Mouse (Mus musculus) G1E (cell line): ENCODE data around the gene Astn2. TPM values are rescaled to one million over a fixed set of nuclear protein-coding genes. Genes with fewer than 3 reads are reported as not detected.

Experiments
- ATAC-seq: 2 replicates; pipeline ENCODE4 v1.8.0; 2016; ENCODE audit warnings: mild to moderate bottlenecking; ENCODE audit not compliant: insufficient number of reproducible peaks, poor library complexity, low FRiP score, severe bottlenecking; ENCODE audit errors: extremely low read depth
- DNase-seq: peaks from one replicate; pipeline ENCODE4 v3.0.0; 2012; ENCODE audit warnings: low spot score
- H3K27me3 ChIP-seq: 2 replicates; pipeline ENCODE4 v1.6.1; 2012; ENCODE audit warnings: mild to moderate bottlenecking, low read length, inconsistent platforms; ENCODE audit not compliant: insufficient read depth
- H3K36me3 ChIP-seq: replicated peaks from 2 replicates; pipeline ENCODE3; 2012; ENCODE audit warnings: mild to moderate bottlenecking, inconsistent platforms
- H3K4me1 ChIP-seq: 2 replicates; pipeline ENCODE4 v1.6.1; 2012; ENCODE audit warnings: low read depth, low read length, inconsistent platforms, mixed read lengths; ENCODE audit not compliant: insufficient read depth
- H3K4me3 ChIP-seq: 2 replicates; pipeline ENCODE4 v1.5.1; 2012; ENCODE audit warnings: low read depth, mild to moderate bottlenecking, inconsistent platforms, low read length, moderate library complexity, mixed read lengths
- H3K9me3 ChIP-seq: replicated peaks from 2 replicates; pipeline ENCODE4 v1.6.1; 2012; ENCODE audit warnings: inconsistent platforms
- CTCF ChIP-seq: IDR thresholded peaks from 2 replicates; pipeline ENCODE4 v1.5.1; 2012; ENCODE audit warnings: low read depth, low read length, inconsistent platforms, mixed read lengths
- GATA1 ChIP-seq: IDR thresholded peaks from 2 replicates; pipeline ENCODE4 v1.6.1; 2012; ENCODE audit warnings: borderline replicate concordance, low read length, inconsistent platforms, mixed read lengths
- GATA2 ChIP-seq: IDR thresholded peaks from 2 replicates; pipeline ENCODE4 v1.6.1; 2012; ENCODE audit warnings: low read depth, low read length, inconsistent platforms, borderline replicate concordance
- POLR2AphosphoS5 ChIP-seq: IDR thresholded peaks from 2 replicates; pipeline ENCODE4 v1.6.1; 2012; ENCODE audit warnings: low read depth, low read length, inconsistent platforms; ENCODE audit not compliant: insufficient replicate concordance
- TAL1 ChIP-seq: conservative IDR thresholded peaks from 2 replicates; pipeline ENCODE4 v1.6.1; 2012; ENCODE audit warnings: low read depth, low read length, inconsistent platforms, mixed read lengths
- polyA plus RNA-seq: library from polyadenylated mRNA; stranded (reverse); fragments of >175 nt; gene quantifications from 2 replicates; pipeline ENCODE4 v1.2.3, GENCODE M21; 2012
- total RNA-seq, 2 experiments: library from RNA; stranded (forward) in 1 of 2; stranded (reverse) in 1 of 2; fragments of 200-1000 nt in 1 of 2; fragments of >200 nt in 1 of 2; fragmentation: Nextera tagmentation in 1 of 2; gene quantifications; 2 replicates each; pipeline ENCODE4 v1.2.3; 2014 to 2017

Astn2 gene
- total and polyA plus RNA-seq, 3 experiments: not detected

- DNase-seq: no peak
- Histone ChIP-seq H3K4me1 (no peaks in the 10 kb centered on the region), H3K27me3 (no peaks in the 10 kb centered on the region), H3K9me3 (0 out of 2 replicates have a peak, but pooled peaks cover 2% of the 10 kb centered on the region), H3K36me3 (no peaks in the 10 kb centered on the region), H3K4me3 (no peak overlapping the region)
- no peak for TF ChIP-seq POLR2AphosphoS5
- TF ChIP-seq GATA1: no peak
- no peak for TF ChIP-seq TAL1
- TF ChIP-seq CTCF: no peak
- TF ChIP-seq GATA2: no peak
- no peak for ATAC-seq
Measured at GRCm38 (mm10) chr4:66321051-66321450, 83.4 kb downstream of the Astn2 start.

- no peak for ATAC-seq
- TF ChIP-seq GATA2 (no peak), GATA1 (no peak), POLR2AphosphoS5 (no peak), TAL1 (no peak), CTCF (no peak)
- no peak for DNase-seq
- no peaks in the 10 kb centered on the region for H3K4me1 ChIP-seq
- H3K4me3 ChIP-seq: no peak overlapping the region
- H3K27me3 ChIP-seq: no peaks in the 10 kb centered on the region
- no peaks in the 10 kb centered on the region for H3K36me3 ChIP-seq
- no peaks in the 10 kb centered on the region for H3K9me3 ChIP-seq
Measured at GRCm38 (mm10) chr4:66314806-66315484, 89.5 kb downstream of the Astn2 start.

GRCm38 (mm10) chr4:66312733-66313132 lies 91.7 kb downstream of the Astn2 start:
- H3K9me3 ChIP-seq: no peaks in the 10 kb centered on the region
- H3K4me1 ChIP-seq: no peaks in the 10 kb centered on the region
- no peak overlapping the region for H3K4me3 ChIP-seq
- DNase-seq (no peak), ATAC-seq (no peak)
- no peaks in the 10 kb centered on the region for H3K27me3 ChIP-seq
- no peaks in the 10 kb centered on the region for H3K36me3 ChIP-seq
- TF ChIP-seq GATA2 (no peak), GATA1 (no peak), POLR2AphosphoS5 (no peak), TAL1 (no peak), CTCF (no peak)

GRCm38 (mm10) chr4:66310315-66311020 lies 93.9 kb downstream of the Astn2 start:
- Histone ChIP-seq H3K4me3 (no peak overlapping the region), H3K4me1 (no peaks in the 10 kb centered on the region), H3K36me3 (no peaks in the 10 kb centered on the region), H3K9me3 (no peaks in the 10 kb centered on the region), H3K27me3 (no peaks in the 10 kb centered on the region)
- no peak for TF ChIP-seq POLR2AphosphoS5
- no peak for TF ChIP-seq TAL1
- no peak for TF ChIP-seq GATA1
- no peak for TF ChIP-seq GATA2
- TF ChIP-seq CTCF: no peak
- no peak for DNase-seq
- no peak for ATAC-seq

- ATAC-seq: no peak
- H3K9me3 ChIP-seq: no peaks in the 10 kb centered on the region
- H3K4me3 ChIP-seq: no peak overlapping the region
- TF ChIP-seq GATA2 (no peak), GATA1 (no peak), POLR2AphosphoS5 (no peak), CTCF (no peak), TAL1 (no peak)
- no peaks in the 10 kb centered on the region for H3K4me1 ChIP-seq
- H3K27me3 ChIP-seq: no peaks in the 10 kb centered on the region
- H3K36me3 ChIP-seq: no peaks in the 10 kb centered on the region
- DNase-seq: no peak
Measured at GRCm38 (mm10) chr4:66306377-66306776, 98.0 kb downstream of the Astn2 start.

- no peak for DNase-seq
- no peaks in the 10 kb centered on the region for H3K36me3 ChIP-seq
- no peak for ATAC-seq
- H3K4me1 ChIP-seq: no peaks in the 10 kb centered on the region
- H3K27me3 ChIP-seq: no peaks in the 10 kb centered on the region
- H3K9me3 ChIP-seq: 0 out of 2 replicates have a peak, but pooled peaks cover under 1% of the 10 kb centered on the region
- TF ChIP-seq POLR2AphosphoS5 (no peak), GATA2 (no peak), TAL1 (no peak), CTCF (no peak), GATA1 (no peak)
- H3K4me3 ChIP-seq: no peak overlapping the region
Measured at GRCm38 (mm10) chr4:66302686-66303310, 101.6 kb downstream of the Astn2 start.
